Mouse (Mus musculus): ENCODE data around the gene Polr3g. TPM values are rescaled to one million over a fixed set of nuclear protein-coding genes. Genes with fewer than 3 reads are reported as not detected.

Polr3g gene
- total and polyA plus RNA-seq, 3 experiments = 2.0 to 4.5 (median 3.3) TPM

DNA sequence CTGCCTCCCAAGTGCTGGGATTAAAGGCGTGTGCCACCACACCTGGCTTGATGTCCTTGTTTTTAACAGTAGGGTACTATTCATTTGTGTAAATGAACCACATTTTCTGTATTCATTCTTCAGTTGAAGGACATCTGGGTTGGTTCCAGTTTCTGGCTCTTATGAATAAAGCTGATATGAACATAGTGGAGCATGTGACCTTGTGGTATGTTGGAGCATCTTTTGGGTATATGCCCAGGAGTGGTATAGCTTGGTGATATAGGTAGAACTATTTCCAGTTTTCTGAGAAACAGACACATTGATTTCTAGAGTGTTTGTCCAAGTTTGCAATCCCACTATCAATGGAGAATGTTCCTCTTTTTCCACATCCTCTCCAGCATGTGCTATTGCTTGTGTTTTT is 3.1 kb upstream of the Polr3g start:
- TF ChIP-seq EP300 (IDR thresholded peaks at IDR 0.05; ENCODE audit: insufficient read depth, low read depth, low read length) (no peak), POLR2A (IDR thresholded peaks at IDR 0.05; ENCODE audit: insufficient read depth, low read depth, low read length) (no peak), CTCF (IDR thresholded peaks at IDR 0.05) (no peak)
- Histone ChIP-seq H3K79me2 (replicated peaks; ENCODE audit: control insufficient read depth, insufficient read depth, low read length) (no peaks in the 10 kb centered on the region), H3K36me3 (ENCODE audit: control insufficient read depth, insufficient read depth, low read length) (no peaks in the 10 kb centered on the region), H3K27ac (no peak overlapping the region), H3K9ac (ENCODE audit: low read depth, low read length) (no peak overlapping the region), H3K4me3 (no peak overlapping the region), H3K27me3 (ENCODE audit: control insufficient read depth, insufficient read depth, low read length) (no peaks in the 10 kb centered on the region), H3K4me1 (ENCODE audit: control insufficient read depth, insufficient read depth, low read length) (no peaks in the 10 kb centered on the region; the same call in 1 of the 2 replicates)
- WGBS = 93% methylated on average over 1 of the region's 1 CpGs
- intact Hi-C loops (cut with DNase I) = loop anchor here (5.0 kb wide), 2 partner anchors 57 to 68 kb away; partner anchors contain the start of genes Cetn3 and Lysmd3
- DNase-seq = no peak

DNA sequence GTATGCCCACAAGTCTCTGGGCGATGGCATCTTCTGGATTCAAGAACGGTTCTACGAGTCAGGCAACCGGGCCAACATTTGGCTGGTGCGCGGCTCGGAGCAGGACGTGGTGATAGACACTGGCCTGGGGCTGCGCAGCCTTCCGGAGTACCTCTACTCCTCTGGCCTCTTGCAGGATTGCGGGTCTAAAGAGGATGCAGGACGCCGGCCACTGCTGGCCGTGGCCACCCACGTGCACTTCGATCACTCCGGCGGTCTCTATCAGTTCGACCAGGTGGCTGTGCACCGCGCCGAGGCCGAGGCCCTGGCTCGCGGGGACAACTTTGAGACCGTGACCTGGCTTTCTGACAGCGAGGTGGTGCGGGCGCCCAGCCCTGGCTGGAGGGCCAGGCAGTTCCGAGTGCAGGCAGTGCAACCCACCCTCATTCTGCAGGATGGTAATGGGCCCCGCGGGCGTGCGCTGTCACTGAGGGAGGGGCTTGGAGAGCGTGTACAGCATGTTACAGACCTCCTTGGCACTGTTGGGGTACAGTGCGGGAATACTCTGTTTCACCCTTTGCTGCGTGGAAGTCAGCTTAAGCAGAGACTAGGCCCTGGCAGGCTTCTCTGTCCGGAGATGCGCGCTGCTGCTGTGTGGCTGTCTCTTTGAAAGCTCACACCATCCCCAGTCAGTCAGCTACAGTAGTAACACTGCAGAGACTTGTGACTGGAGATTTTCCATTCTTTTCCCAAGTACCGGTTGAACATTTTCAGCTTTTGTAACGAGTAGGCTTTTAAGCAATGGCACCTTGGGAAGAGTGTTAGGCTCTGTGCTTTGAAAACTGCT is 946 bp upstream of the Polr3g start:
- H3K79me2 ChIP-seq (replicated peaks; ENCODE audit: control insufficient read depth, insufficient read depth, low read length) = no peaks in the 10 kb centered on the region
- H3K4me3 ChIP-seq = peak overlapping the region; percentile 94
- peak overlapping the region; percentile 86 for H3K27ac ChIP-seq
- intact Hi-C loops (cut with DNase I) = loop anchor here (5.0 kb wide), 2 partner anchors 54 to 71 kb away; partner anchors contain the start of genes Cetn3 and Lysmd3
- DNase-seq = no peak
- WGBS = 4% methylated on average over 42 of the region's 42 CpGs
- H3K36me3 ChIP-seq (ENCODE audit: control insufficient read depth, insufficient read depth, low read length) = no peaks in the 10 kb centered on the region
- H3K27me3 ChIP-seq (ENCODE audit: control insufficient read depth, insufficient read depth, low read length) = no peaks in the 10 kb centered on the region
- H3K9ac ChIP-seq (ENCODE audit: low read depth, low read length) = peak overlapping the region; percentile 66
- TF ChIP-seq CTCF (IDR thresholded peaks at IDR 0.05) (no peak), EP300 (IDR thresholded peaks at IDR 0.05; ENCODE audit: insufficient read depth, low read depth, low read length) (no peak), POLR2A (IDR thresholded peaks at IDR 0.05; ENCODE audit: insufficient read depth, low read depth, low read length) (no peak)
- H3K4me1 ChIP-seq (ENCODE audit: control insufficient read depth, insufficient read depth, low read length) = no peaks in the 10 kb centered on the region; the same call in 1 of the 2 replicates

DNA sequence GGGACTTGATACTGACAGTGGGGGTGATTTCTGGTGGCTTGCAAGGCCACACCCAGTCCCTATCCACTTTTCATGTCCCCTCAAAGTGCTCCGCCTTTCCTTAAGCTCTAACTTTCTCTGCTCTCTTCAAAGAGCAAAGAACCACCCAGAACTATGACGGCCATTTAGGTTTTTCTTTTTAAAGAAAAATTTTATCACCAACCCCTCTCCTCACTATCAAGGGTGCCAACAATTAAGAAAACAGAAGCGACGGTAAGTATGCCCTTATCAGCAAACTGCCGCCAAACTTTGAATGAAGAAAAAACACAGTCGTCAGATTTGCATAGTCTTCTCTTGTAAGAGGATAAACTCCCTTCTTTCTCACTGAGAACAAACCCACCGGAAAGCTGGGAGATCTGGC is 547 bp downstream of the Polr3g start:
- intact Hi-C loops (cut with DNase I) = loop anchor here (5.0 kb wide), 2 partner anchors 53 to 72 kb away; partner anchors contain the start of genes Cetn3 and Lysmd3
- Histone ChIP-seq H3K27ac (no peak overlapping the region), H3K36me3 (ENCODE audit: control insufficient read depth, insufficient read depth, low read length) (no peaks in the 10 kb centered on the region), H3K9ac (ENCODE audit: low read depth, low read length) (no peak overlapping the region), H3K27me3 (ENCODE audit: control insufficient read depth, insufficient read depth, low read length) (no peaks in the 10 kb centered on the region), H3K4me1 (ENCODE audit: control insufficient read depth, insufficient read depth, low read length) (no peaks in the 10 kb centered on the region; the same call in 1 of the 2 replicates), H3K4me3 (peak overlapping the region; percentile 94), H3K79me2 (replicated peaks; ENCODE audit: control insufficient read depth, insufficient read depth, low read length) (no peaks in the 10 kb centered on the region)
- TF ChIP-seq POLR2A (IDR thresholded peaks at IDR 0.05; ENCODE audit: insufficient read depth, low read depth, low read length) (no peak), EP300 (IDR thresholded peaks at IDR 0.05; ENCODE audit: insufficient read depth, low read depth, low read length) (no peak), CTCF (IDR thresholded peaks at IDR 0.05) (no peak)
- DNase-seq = no peak
- 4% methylated on average over 7 of the region's 7 CpGs for WGBS

DNA sequence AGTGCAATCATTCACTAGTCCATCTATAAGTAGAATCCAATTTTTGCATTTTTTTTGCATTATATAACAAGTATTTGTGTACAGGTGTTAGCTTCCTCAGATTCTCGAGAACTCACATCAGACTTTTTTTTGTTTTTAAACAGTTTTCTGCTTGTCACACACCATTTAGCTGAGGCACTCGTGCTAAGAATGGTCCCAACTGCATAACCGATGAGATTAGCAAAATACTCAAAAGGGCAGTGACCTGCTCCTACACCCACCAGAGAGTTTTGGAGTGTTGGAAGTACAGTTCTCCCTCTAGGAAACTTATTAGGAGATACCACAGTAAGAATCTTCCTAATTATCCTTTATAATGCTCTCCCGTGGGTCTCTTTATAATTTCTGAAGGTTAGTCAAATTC is 1.0 kb downstream of the Polr3g start:
- no peak for DNase-seq
- Histone ChIP-seq H3K79me2 (replicated peaks; ENCODE audit: control insufficient read depth, insufficient read depth, low read length) (no peaks in the 10 kb centered on the region), H3K4me3 (peak overlapping the region; percentile 94; the same call in 1 of the 2 replicates), H3K36me3 (ENCODE audit: control insufficient read depth, insufficient read depth, low read length) (no peaks in the 10 kb centered on the region), H3K4me1 (ENCODE audit: control insufficient read depth, insufficient read depth, low read length) (no peaks in the 10 kb centered on the region; the same call in 1 of the 2 replicates), H3K27me3 (ENCODE audit: control insufficient read depth, insufficient read depth, low read length) (no peaks in the 10 kb centered on the region), H3K27ac (no peak overlapping the region), H3K9ac (ENCODE audit: low read depth, low read length) (no peak overlapping the region)
- WGBS = 42% methylated on average over 4 of the region's 4 CpGs
- intact Hi-C loops (cut with DNase I) = loop anchor here (5.0 kb wide), 2 partner anchors 53 to 72 kb away; partner anchors contain the start of genes Cetn3 and Lysmd3
- TF ChIP-seq CTCF (IDR thresholded peaks at IDR 0.05) (no peak), EP300 (IDR thresholded peaks at IDR 0.05; ENCODE audit: insufficient read depth, low read depth, low read length) (no peak), POLR2A (IDR thresholded peaks at IDR 0.05; ENCODE audit: insufficient read depth, low read depth, low read length) (no peak)

DNA sequence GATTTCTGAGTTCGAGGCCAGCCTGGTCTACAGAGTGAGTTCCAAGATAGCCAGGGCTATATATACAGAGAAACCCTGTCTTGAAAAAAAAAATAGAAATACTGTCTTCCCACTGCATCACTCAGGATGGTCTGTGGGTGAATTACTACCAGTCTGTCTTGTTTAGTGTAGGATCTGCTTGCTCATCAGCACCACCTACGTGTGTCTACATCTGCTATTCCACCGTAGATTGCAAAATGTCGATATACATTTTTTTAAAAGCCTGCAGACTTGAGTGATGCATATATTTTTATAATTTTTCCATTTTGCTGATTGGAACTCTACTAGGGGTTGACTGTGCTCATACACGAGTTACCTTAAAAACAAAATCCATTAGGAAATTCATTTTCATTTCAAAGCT is 4.5 kb downstream of the Polr3g start:
- intact Hi-C loops (cut with DNase I) = no loop called here
- H3K27ac ChIP-seq = no peak overlapping the region
- WGBS = 95% methylated on average over 5 of the region's 5 CpGs
- no peaks in the 10 kb centered on the region; the same call in 1 of the 2 replicates for H3K4me1 ChIP-seq (ENCODE audit: control insufficient read depth, insufficient read depth, low read length)
- no peaks in the 10 kb centered on the region for H3K36me3 ChIP-seq (ENCODE audit: control insufficient read depth, insufficient read depth, low read length)
- no peak for DNase-seq
- TF ChIP-seq EP300 (IDR thresholded peaks at IDR 0.05; ENCODE audit: insufficient read depth, low read depth, low read length) (no peak), CTCF (IDR thresholded peaks at IDR 0.05) (no peak), POLR2A (IDR thresholded peaks at IDR 0.05; ENCODE audit: insufficient read depth, low read depth, low read length) (no peak)
- H3K4me3 ChIP-seq = no peak overlapping the region
- no peak overlapping the region for H3K9ac ChIP-seq (ENCODE audit: low read depth, low read length)
- no peaks in the 10 kb centered on the region for H3K27me3 ChIP-seq (ENCODE audit: control insufficient read depth, insufficient read depth, low read length)
- H3K79me2 ChIP-seq (replicated peaks; ENCODE audit: control insufficient read depth, insufficient read depth, low read length) = no peaks in the 10 kb centered on the region

DNA sequence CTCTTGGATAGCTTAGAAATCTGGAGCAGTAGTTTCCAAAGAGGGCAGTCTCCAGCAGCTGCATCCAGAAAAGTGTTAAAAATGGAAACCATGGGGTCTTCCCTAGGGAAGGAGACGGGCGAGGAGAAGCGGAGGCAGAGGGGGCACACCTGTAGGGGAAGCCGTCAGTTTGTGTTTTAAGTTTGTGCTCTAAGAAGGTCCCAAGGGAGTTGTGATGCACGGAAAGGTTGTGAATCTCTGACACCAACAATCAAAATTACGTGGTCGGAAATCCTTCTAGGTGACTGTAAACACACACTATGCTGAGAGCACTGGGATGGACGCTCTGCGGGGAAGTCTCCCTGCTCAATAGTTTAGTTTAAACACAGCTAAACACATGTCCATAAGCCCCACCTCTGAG is 7.2 kb downstream of the Polr3g start:
- DNase-seq = no peak

More for the DNA sequence above, 7.2 kb downstream of the Polr3g start:
- Histone ChIP-seq H3K9ac (ENCODE audit: low read depth, low read length) (no peak overlapping the region), H3K4me1 (ENCODE audit: control insufficient read depth, insufficient read depth, low read length) (no peaks in the 10 kb centered on the region), H3K27me3 (ENCODE audit: control insufficient read depth, insufficient read depth, low read length) (no peaks in the 10 kb centered on the region), H3K79me2 (replicated peaks; ENCODE audit: control insufficient read depth, insufficient read depth, low read length) (no peaks in the 10 kb centered on the region), H3K36me3 (ENCODE audit: control insufficient read depth, insufficient read depth, low read length) (no peaks in the 10 kb centered on the region), H3K27ac (no peak overlapping the region), H3K4me3 (no peak overlapping the region)
- TF ChIP-seq POLR2A (IDR thresholded peaks at IDR 0.05; ENCODE audit: insufficient read depth, low read depth, low read length) = no peak
- TF ChIP-seq CTCF (IDR thresholded peaks at IDR 0.05) = no peak
- TF ChIP-seq EP300 (IDR thresholded peaks at IDR 0.05; ENCODE audit: insufficient read depth, low read depth, low read length) = no peak
- intact Hi-C loops (cut with DNase I) = no loop called here
- WGBS = 84% methylated on average over 9 of the region's 9 CpGs
